Mouse (Mus musculus): Measurements from ENCODE around the gene Gm10142. TPM values are rescaled to one million over a fixed set of nuclear protein-coding genes. Genes with fewer than 3 reads are reported as not detected.
"Not testable (repeated sequence)": the region's sequence is repeated elsewhere in the genome, so short reads cannot be mapped to it uniquely, and the experiment has no call there.

The Gm10142 gene
- total RNA-seq (2017), result not detected in 2 replicates

- ATAC-seq (ENCODE audit: extremely low read depth, insufficient number of reproducible peaks, low FRiP score, poor library complexity, severe bottlenecking), result no peak
Observed at GRCm38 (mm10) chr10:77715507-77715906, at the start of gene Gm10142. Gene Gm10142, plus strand, starts transcription at chr10:77715807.

GRCm38 (mm10) chr10:77666342-77666741 lies 49.3 kb upstream of the Gm10142 start:
- ATAC-seq (ENCODE audit: extremely low read depth, insufficient number of reproducible peaks, low FRiP score, poor library complexity, severe bottlenecking), result no peak

GRCm38 (mm10) chr10:77667402-77667801 lies 48.2 kb upstream of the Gm10142 start:
- no peak for ATAC-seq (ENCODE audit: extremely low read depth, insufficient number of reproducible peaks, low FRiP score, poor library complexity, severe bottlenecking)

- ATAC-seq (ENCODE audit: extremely low read depth, insufficient number of reproducible peaks, low FRiP score, poor library complexity, severe bottlenecking), result no peak
Observed at GRCm38 (mm10) chr10:77670710-77671109, 44.9 kb upstream of the Gm10142 start.

- ATAC-seq (ENCODE audit: extremely low read depth, insufficient number of reproducible peaks, low FRiP score, poor library complexity, severe bottlenecking), result no peak
Observed at GRCm38 (mm10) chr10:77671519-77671918, 44.1 kb upstream of the Gm10142 start.

- ATAC-seq (ENCODE audit: extremely low read depth, insufficient number of reproducible peaks, low FRiP score, poor library complexity, severe bottlenecking), result peak; percentile 35; the same call in 1 of the 2 replicates
Observed at GRCm38 (mm10) chr10:77673765-77674164, 41.8 kb upstream of the Gm10142 start.

- no peak for ATAC-seq (ENCODE audit: extremely low read depth, insufficient number of reproducible peaks, low FRiP score, poor library complexity, severe bottlenecking)
Observed at GRCm38 (mm10) chr10:77677562-77677961, 38.0 kb upstream of the Gm10142 start.

- no peak for ATAC-seq (ENCODE audit: extremely low read depth, insufficient number of reproducible peaks, low FRiP score, poor library complexity, severe bottlenecking)
Observed at GRCm38 (mm10) chr10:77682994-77683393, 32.6 kb upstream of the Gm10142 start.

GRCm38 (mm10) chr10:77684181-77684580 lies 31.4 kb upstream of the Gm10142 start:
- no peak for ATAC-seq (ENCODE audit: extremely low read depth, insufficient number of reproducible peaks, low FRiP score, poor library complexity, severe bottlenecking)

GRCm38 (mm10) chr10:77685895-77686664 lies 29.5 kb upstream of the Gm10142 start, which contains the start of gene Tspear:
Gene Tspear, plus strand, starts transcription at chr10:77686569.
- no peak for ATAC-seq (ENCODE audit: extremely low read depth, insufficient number of reproducible peaks, low FRiP score, poor library complexity, severe bottlenecking)

GRCm38 (mm10) chr10:77687021-77687420 lies 28.6 kb upstream of the Gm10142 start:
- no peak for ATAC-seq (ENCODE audit: extremely low read depth, insufficient number of reproducible peaks, low FRiP score, poor library complexity, severe bottlenecking)

GRCm38 (mm10) chr10:77690356-77690807 lies 25.2 kb upstream of the Gm10142 start, which contains the start of gene Gm19402:
Gene Gm19402, minus strand, starts transcription at chr10:77690757.
- ATAC-seq (ENCODE audit: extremely low read depth, insufficient number of reproducible peaks, low FRiP score, poor library complexity, severe bottlenecking), result not testable (repeated sequence)

- no peak for ATAC-seq (ENCODE audit: extremely low read depth, insufficient number of reproducible peaks, low FRiP score, poor library complexity, severe bottlenecking)
Observed at GRCm38 (mm10) chr10:77697133-77697532, 18.5 kb upstream of the Gm10142 start, which contains the start of gene Gm9508. Gene Gm9508, minus strand, starts transcription at chr10:77697233.

GRCm38 (mm10) chr10:77706326-77706725 lies 9.3 kb upstream of the Gm10142 start, which contains the start of gene Gm10272:
Gene Gm10272, plus strand, starts transcription at chr10:77706626.
- no peak for ATAC-seq (ENCODE audit: extremely low read depth, insufficient number of reproducible peaks, low FRiP score, poor library complexity, severe bottlenecking)

GRCm38 (mm10) chr10:77709831-77710230 lies 5.8 kb upstream of the Gm10142 start:
- no peak for ATAC-seq (ENCODE audit: extremely low read depth, insufficient number of reproducible peaks, low FRiP score, poor library complexity, severe bottlenecking)

- ATAC-seq (ENCODE audit: extremely low read depth, insufficient number of reproducible peaks, low FRiP score, poor library complexity, severe bottlenecking), result not testable (repeated sequence)
Observed at GRCm38 (mm10) chr10:77711157-77711556, 4.5 kb upstream of the Gm10142 start, which contains the start of gene Gm10024. Gene Gm10024, plus strand, starts transcription at chr10:77711457.

- ATAC-seq (ENCODE audit: extremely low read depth, insufficient number of reproducible peaks, low FRiP score, poor library complexity, severe bottlenecking), result no peak
Observed at GRCm38 (mm10) chr10:77713734-77714133, 1.9 kb upstream of the Gm10142 start.

- ATAC-seq (ENCODE audit: extremely low read depth, insufficient number of reproducible peaks, low FRiP score, poor library complexity, severe bottlenecking), result not testable (repeated sequence)
Observed at GRCm38 (mm10) chr10:77720299-77720698, 4.7 kb downstream of the Gm10142 start, which contains the start of gene Krtap12-1. Gene Krtap12-1, plus strand, starts transcription at chr10:77720599.

- ATAC-seq (ENCODE audit: extremely low read depth, insufficient number of reproducible peaks, low FRiP score, poor library complexity, severe bottlenecking), result no peak
Observed at GRCm38 (mm10) chr10:77724855-77725254, 9.2 kb downstream of the Gm10142 start.

- no peak for ATAC-seq (ENCODE audit: extremely low read depth, insufficient number of reproducible peaks, low FRiP score, poor library complexity, severe bottlenecking)
Observed at GRCm38 (mm10) chr10:77726186-77726585, 10.6 kb downstream of the Gm10142 start, which contains the start of gene Gm10100. Gene Gm10100, plus strand, starts transcription at chr10:77726486.

Data from neutrophil, adult 5-6 weeks (primary cell).